Mouse (Mus musculus) thymus, postnatal 14 days (tissue): ENCODE results near the gene Foxn4.
A peak's percentile ranks its signal among the peaks of the same experiment; 100 is the strongest.

Source experiments
- DNase-seq: peaks from one replicate; pipeline ENCODE4 v3.0.0; 2021

Gene Foxn4

GRCm38 (mm10) chr5:114279382-114280143, 6.0 kb upstream of the Foxn4 start:
- no peak for DNase-seq

DNA sequence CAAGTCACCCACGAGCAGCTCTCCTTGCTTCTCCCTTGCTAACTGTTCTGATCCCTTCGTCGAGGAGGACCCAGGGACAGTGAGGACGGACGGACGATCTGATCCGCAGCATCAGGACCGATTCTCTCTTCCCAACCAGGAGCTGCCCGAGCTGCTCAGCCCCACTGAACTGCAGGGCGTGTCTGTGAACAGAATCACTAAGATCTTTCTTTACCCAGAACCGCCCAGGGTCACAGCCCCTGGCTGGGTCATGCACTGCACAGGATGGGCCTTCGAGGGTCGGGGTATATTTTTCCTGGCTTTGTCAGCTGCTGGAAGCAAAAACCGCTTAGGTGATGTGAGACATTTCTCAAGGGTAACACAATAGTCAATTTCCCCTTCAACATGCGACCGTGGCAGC, 2.4 kb upstream of the Foxn4 start:
- no peak for DNase-seq

- DNase-seq: no peak
Measured at GRCm38 (mm10) chr5:114275339-114275738, 1.7 kb upstream of the Foxn4 start.

DNA sequence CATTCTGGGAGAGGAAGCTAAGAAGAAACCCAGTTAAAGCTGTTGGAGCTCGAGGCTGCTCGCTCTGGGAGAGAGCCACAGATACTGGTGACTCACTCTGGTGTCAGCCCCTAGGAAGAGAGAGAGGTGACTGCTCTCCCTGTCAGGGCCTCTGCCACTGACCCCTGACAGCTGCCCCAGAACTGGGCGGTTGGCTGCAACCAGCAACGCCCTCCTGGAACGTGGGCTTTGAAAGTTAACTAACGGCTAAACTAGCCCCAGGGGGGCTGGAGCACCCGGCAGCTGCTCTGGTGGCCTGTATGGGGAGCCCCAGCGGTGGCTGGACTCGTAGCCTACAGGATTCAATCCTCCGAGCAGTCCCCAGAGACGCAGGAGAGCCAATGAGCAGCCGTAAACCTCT, 3.6 kb downstream of the Foxn4 start:
- DNase-seq: no peak

- no peak for DNase-seq
Measured at GRCm38 (mm10) chr5:114269499-114269898, 4.1 kb downstream of the Foxn4 start.

GRCm38 (mm10) chr5:114268646-114269045, 5.0 kb downstream of the Foxn4 start:
- DNase-seq: no peak

GRCm38 (mm10) chr5:114264791-114265190, 8.8 kb downstream of the Foxn4 start:
- no peak for DNase-seq

DNA sequence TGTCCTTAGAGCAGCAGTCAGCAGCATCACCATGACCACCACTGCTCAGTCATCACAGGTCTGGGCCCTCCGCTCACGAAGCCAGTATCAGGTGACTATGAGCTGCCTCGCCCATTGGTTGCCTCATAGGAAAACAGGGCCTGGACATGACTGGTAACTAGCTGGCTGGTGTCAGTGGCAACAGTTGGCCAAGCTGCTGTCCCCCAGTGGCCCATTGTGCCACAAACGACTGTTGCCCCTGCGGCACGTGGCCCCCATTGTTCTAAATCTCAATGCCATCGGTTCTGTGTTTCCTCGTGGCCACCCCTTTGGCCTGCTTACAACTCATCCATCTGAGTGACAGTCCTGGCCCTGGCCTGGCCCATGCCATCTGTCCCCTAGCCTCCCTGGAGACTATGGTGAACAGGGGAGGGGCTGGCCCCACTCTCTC, 9.6 kb downstream of the Foxn4 start:
- DNase-seq: no peak

GRCm38 (mm10) chr5:114261494-114261893, 12.1 kb downstream of the Foxn4 start:
- no peak for DNase-seq

GRCm38 (mm10) chr5:114259495-114259894, 14.1 kb downstream of the Foxn4 start:
- DNase-seq: no peak

GRCm38 (mm10) chr5:114248174-114248589, 25.4 kb downstream of the Foxn4 start:
- peak; percentile 73 for DNase-seq

- no peak for DNase-seq
Measured at GRCm38 (mm10) chr5:114246465-114246864, 27.1 kb downstream of the Foxn4 start.

DNA sequence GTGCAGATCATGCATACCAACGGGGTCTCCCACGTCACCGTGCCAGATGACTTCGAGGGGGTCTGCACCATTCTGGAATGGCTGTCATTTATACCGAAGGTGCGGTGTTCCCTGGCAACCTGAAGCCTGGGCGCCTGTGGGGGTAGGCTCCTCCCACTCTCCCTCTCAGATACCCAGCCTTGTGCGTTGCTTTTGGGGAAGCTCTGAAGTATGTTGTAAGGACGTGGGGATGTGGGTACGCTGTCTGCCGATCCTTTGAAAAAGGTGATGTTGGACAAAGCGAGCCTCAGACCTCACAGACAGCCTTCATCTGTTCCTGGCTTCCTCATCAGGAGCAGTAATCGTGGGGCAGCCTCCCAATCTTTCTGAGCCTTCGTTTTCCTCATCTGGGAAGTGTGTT, 33.9 kb downstream of the Foxn4 start:
- no peak for DNase-seq

GRCm38 (mm10) chr5:114238924-114239323, 34.7 kb downstream of the Foxn4 start:
- DNase-seq: no peak

DNA sequence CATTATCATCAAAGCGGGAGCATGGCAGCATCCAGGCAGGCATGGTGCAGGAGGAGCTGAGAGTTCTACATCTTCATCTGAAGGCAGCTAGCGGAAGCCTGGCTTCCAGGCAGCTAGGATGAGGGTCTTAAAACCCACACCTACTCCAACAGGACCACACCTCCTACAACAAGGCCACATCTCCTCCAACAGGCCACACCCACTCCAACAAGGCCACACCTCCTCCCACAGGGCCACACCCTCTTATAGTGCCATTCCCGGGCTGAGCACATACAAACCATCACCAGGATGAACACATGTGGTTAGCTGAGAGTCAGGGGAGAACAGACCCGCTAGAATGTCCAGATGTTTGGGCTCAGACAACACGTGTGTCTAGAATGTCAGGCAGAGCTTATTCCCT, 44.7 kb downstream of the Foxn4 start:
- no peak for DNase-seq

DNA sequence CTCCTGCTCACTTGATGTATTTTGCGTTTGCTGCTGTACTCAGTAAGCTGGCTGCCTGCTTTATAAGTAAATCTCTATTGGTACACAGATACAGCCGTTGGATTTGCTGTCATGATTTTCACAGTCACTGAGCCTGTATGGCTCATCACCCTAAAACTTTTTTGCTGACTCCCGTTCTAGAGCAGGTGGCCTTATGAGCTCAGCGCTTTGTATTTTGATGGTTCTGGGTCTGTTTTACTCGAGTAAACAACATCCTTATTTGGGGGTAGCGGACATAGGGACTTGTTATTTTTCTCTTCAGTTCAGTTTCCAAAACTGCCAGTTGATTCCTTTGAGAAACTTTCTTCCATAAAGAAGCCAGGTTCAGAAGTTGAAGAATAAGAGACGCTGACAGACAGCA, 47.6 kb downstream of the Foxn4 start:
- no peak for DNase-seq

DNA sequence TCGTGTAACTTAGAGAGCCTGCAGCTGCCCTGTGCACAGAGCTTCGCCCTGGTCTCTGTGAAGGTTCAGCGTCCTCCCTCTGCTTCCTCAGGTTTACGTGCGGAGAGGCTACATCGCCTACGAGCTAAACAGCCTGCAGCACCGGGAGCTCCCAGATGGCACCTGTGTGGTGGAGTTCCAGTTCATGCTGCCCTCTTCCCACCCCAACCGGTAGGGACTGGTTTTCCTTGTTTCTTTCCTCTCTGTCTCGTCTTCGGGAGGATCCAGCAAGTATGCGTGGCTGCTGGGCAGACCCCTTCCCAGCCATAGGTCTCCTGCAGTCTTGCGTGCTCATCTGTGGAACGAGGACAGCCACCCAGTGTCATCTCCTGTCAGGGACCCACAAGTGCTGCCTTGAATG, 54.8 kb downstream of the Foxn4 start:
- DNase-seq: no peak

DNA sequence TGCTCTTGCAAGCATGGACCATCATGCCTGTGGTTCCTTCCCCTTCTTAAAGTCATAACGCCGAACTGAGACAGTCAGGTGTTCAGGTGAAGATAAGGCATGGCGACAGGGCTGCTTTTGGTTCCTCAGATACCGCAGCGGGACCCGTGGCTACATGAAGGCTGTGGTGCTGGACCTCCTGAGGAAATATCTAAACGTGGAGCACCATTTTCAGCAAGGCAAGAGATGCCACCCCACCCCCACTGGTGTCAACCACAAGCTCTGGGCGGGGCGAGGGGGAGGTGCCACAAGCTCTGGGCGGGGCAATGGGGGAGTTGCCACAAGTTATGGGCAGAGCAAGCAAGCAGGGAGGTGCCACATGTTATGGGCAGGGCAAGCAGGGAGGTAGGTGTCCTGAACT, 60.4 kb downstream of the Foxn4 start:
- peak; percentile 64 for DNase-seq

- DNase-seq: no peak
Measured at GRCm38 (mm10) chr5:114206158-114206557, 67.4 kb downstream of the Foxn4 start.
